Mouse (Mus musculus) heart, embryonic 16.5 days (tissue): ENCODE measurements around the gene Grb10. TPM values are rescaled to one million over a fixed set of nuclear protein-coding genes. Genes with fewer than 3 reads are reported as not detected.

ENCODE experiments used
- polyA plus RNA-seq: library from polyadenylated mRNA; unstranded; fragments of >200 nt; fragmentation: Nextera tagmentation; extraction: Ambion mirVana; gene quantifications from 2 replicates; pipeline ENCODE4 v1.2.1, GENCODE M21; 2015

Grb10 gene
- polyA plus RNA-seq, 1 experiment from 2014 or later = 496 TPM

Other genes with a start within 250 kb of the Grb10 start
- gene Fignl1, start 229.7 kb downstream of the Grb10 start, polyA plus RNA-seq = 46.3 and 56.0 TPM in 2 replicates
- 112 TPM in 2 replicates for gene Ddc, start 140.5 kb downstream of the Grb10 start, polyA plus RNA-seq